Mouse (Mus musculus): ENCODE measurements at regions not wholly inside any gene's neighbourhood (a gene's known extent, or its start where the extent isn't known, plus 50 kb on each side); places are given as distances from the start of the nearest gene placed in this dataset.
A peak's percentile ranks its signal among the peaks of the same experiment; 100 is the strongest.
"Not testable (repeated sequence)": the region's sequence is repeated elsewhere in the genome, so short reads cannot be mapped to it uniquely, and the experiment has no call there.

DNA sequence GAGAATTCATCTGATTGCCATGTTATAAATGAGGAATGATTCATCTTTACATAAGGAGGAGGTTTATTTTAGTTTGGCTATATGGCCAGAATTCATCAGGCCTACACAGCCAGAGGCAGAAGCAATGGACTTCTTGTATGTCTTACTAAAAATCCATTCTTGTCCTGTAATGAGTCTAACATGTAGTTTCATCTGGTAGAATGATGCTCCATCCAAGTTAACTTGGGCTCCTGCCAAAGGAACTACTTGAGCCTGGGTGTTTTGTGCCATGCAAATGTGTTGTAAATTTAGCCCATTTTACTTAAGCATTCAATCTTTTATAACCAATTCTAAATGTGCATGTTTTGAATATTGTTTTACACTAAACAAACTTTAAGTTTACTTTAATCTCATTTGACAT is 462.9 kb upstream of the Pom121l12 start:
- H3K9ac ChIP-seq = no peak overlapping the region
- H3K27ac ChIP-seq = no peak overlapping the region
- H3K27me3 ChIP-seq (ENCODE audit: control insufficient read depth, insufficient read depth, low read length) = no peaks in the 10 kb centered on the region
- ATAC-seq (ENCODE audit: low FRiP score) = no peak
- H3K9me3 ChIP-seq (ENCODE audit: control insufficient read depth, low read length) = no peaks in the 10 kb centered on the region
- H3K4me1 ChIP-seq (replicated peaks; ENCODE audit: control insufficient read depth, insufficient read depth, low read length) = no peaks in the 10 kb centered on the region
- DNase-seq (ENCODE audit: low spot score) = no peak
- H3K36me3 ChIP-seq (replicated peaks; ENCODE audit: control insufficient read depth, insufficient read depth) = no peaks in the 10 kb centered on the region
- H3K4me3 ChIP-seq (replicated peaks; ENCODE audit: low read length) = no peak overlapping the region
- no peak overlapping the region for H3K4me2 ChIP-seq (replicated peaks)

DNA sequence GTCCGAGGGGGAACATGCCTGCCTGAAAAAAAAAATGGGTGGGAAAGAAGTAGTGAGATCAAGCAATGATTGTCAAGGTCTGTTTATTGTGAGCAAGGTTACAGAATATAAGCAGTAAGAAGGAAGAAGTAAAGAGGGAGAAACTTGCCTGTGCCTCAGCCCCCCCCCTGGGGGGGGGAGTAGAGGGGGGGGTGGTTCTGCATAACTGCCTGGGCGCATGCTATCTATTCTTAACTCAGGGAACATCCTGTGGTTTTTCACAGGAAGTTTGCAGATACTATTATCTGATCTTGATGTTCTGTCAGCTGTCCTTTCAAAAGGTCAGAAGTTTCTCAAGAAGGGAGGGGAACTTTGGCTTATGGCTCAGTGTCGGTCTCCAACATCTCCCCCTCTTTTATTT is 456.7 kb upstream of the Pom121l12 start:
- not testable (repeated sequence) for H3K27ac ChIP-seq; ATAC-seq (ENCODE audit: low FRiP score); H3K27me3 ChIP-seq (ENCODE audit: control insufficient read depth, insufficient read depth, low read length); H3K4me2 ChIP-seq (replicated peaks); H3K4me3 ChIP-seq (replicated peaks; ENCODE audit: low read length); H3K36me3 ChIP-seq (replicated peaks; ENCODE audit: control insufficient read depth, insufficient read depth); H3K9me3 ChIP-seq (ENCODE audit: control insufficient read depth, low read length); DNase-seq (ENCODE audit: low spot score); H3K4me1 ChIP-seq (replicated peaks; ENCODE audit: control insufficient read depth, insufficient read depth, low read length); H3K9ac ChIP-seq
- 82% methylated on average over 3 of the region's 3 CpGs for WGBS

DNA sequence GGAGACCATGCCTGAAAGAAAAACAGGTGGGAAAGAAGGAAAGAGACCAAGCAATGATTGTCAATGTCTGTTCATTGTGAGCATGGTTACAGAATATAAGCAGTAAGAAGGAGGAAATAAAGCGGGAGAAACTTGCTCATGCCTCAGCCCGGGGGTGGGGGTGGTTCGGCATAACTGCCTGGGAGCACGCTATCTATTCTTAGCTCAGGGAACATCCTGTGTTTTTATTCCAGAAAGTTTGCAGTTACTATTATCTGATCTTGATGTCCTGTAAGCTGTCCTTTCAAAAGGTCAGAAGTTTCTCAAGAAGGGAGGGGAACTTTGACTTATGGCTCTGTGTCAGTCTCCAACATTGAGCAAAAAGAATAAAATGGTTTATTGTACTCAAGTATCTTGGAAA is 451.4 kb upstream of the Pom121l12 start:
- DNase-seq (ENCODE audit: low spot score) = no peak

DNA sequence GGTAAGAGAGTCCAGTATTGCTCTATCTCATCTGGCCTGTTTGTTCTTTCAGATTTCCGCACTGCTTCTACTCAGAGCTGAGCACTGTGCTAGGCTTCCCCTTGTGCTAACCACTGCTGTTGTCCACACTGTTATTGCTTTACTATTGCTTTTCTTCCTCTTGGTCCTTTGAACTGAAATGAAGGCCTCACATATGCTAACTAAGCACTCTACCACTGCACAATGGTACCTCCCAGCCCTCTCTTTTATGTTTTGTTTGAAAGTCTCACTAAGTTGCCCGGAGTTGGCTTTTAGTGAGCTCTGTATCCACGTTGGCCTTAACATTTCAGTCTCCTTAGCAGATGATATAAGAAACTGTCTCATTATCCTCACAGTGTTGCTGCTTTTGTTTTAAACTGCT is 439.7 kb upstream of the Pom121l12 start:
- no peak overlapping the region for H3K4me3 ChIP-seq (replicated peaks; ENCODE audit: low read length)
- H3K27me3 ChIP-seq (ENCODE audit: control insufficient read depth, insufficient read depth, low read length) = no peaks in the 10 kb centered on the region
- 23% methylated on average over 3 of the region's 3 CpGs for WGBS
- H3K9ac ChIP-seq = no peak overlapping the region
- H3K27ac ChIP-seq = no peak overlapping the region
- no peaks in the 10 kb centered on the region for H3K4me1 ChIP-seq (replicated peaks; ENCODE audit: control insufficient read depth, insufficient read depth, low read length)
- DNase-seq (ENCODE audit: low spot score) = no peak
- no peak overlapping the region for H3K4me2 ChIP-seq (replicated peaks)
- ATAC-seq (ENCODE audit: low FRiP score) = no peak
- H3K36me3 ChIP-seq (replicated peaks; ENCODE audit: control insufficient read depth, insufficient read depth) = no peaks in the 10 kb centered on the region
- H3K9me3 ChIP-seq (ENCODE audit: control insufficient read depth, low read length) = no peaks in the 10 kb centered on the region

More for the DNA sequence above, 451.4 kb upstream of the Pom121l12 start:
- no peaks in the 10 kb centered on the region for H3K36me3 ChIP-seq (replicated peaks; ENCODE audit: control insufficient read depth, insufficient read depth)
- ATAC-seq (ENCODE audit: low FRiP score) = no peak
- no peak overlapping the region for H3K4me3 ChIP-seq (replicated peaks; ENCODE audit: low read length)
- no peak overlapping the region for H3K27ac ChIP-seq
- no peak overlapping the region for H3K9ac ChIP-seq
- H3K9me3 ChIP-seq (ENCODE audit: control insufficient read depth, low read length) = no peaks in the 10 kb centered on the region
- no peak overlapping the region for H3K4me2 ChIP-seq (replicated peaks)
- no peaks in the 10 kb centered on the region for H3K27me3 ChIP-seq (ENCODE audit: control insufficient read depth, insufficient read depth, low read length)
- 93% methylated on average over 4 of the region's 4 CpGs for WGBS
- H3K4me1 ChIP-seq (replicated peaks; ENCODE audit: control insufficient read depth, insufficient read depth, low read length) = no peaks in the 10 kb centered on the region

DNA sequence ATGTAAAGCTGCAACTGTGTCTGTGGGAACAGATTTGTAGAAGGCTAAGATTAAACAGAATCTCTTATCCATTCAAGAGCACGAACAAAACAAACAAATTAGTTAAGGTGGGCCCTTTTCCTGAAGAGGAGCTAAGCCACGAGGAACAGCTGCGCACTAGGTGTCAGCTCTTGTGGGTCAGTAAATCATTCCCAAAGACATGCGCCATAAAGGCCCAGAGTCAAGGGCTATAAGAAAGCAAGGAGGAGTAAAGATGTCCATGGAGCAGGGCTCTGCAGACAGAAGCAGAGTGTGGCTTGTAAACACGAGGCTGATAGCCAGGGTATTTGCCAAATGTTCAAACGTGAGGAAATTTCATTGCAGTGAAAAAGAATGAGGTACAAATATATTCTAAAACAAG is 429.6 kb upstream of the Pom121l12 start:
- 63% methylated on average over 6 of the region's 6 CpGs for WGBS
- H3K4me2 ChIP-seq (replicated peaks) = no peak overlapping the region
- no peak for ATAC-seq (ENCODE audit: low FRiP score)

DNA sequence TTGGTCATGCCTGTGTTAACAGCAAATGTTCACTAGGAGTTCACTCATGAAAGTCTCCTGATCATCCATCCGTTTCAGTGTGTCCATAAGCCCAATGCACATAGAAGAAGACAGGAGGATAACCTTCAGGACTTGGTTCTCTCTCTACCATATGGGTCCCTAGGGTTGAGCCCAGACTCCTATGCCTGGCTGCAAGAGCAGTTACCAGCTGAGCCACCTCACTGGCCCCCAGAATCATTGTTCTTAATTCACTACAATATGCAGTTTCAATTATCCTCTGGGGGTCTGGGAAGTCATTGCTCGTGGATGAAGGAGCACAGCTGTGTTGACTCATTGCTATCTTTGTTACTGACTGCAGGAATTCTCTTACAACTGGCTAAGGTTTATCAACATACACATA is 424.5 kb upstream of the Pom121l12 start:
- no peak for DNase-seq (ENCODE audit: low spot score)
- Histone ChIP-seq H3K4me2 (replicated peaks) (no peak overlapping the region), H3K9me3 (ENCODE audit: control insufficient read depth, low read length) (no peaks in the 10 kb centered on the region), H3K36me3 (replicated peaks; ENCODE audit: control insufficient read depth, insufficient read depth) (no peaks in the 10 kb centered on the region), H3K27me3 (ENCODE audit: control insufficient read depth, insufficient read depth, low read length) (no peaks in the 10 kb centered on the region), H3K27ac (no peak overlapping the region), H3K9ac (no peak overlapping the region), H3K4me3 (replicated peaks; ENCODE audit: low read length) (no peak overlapping the region), H3K4me1 (replicated peaks; ENCODE audit: control insufficient read depth, insufficient read depth, low read length) (no peaks in the 10 kb centered on the region)
- 54% methylated on average over 2 of the region's 2 CpGs for WGBS
- ATAC-seq (ENCODE audit: low FRiP score) = no peak

More for the DNA sequence above, 429.6 kb upstream of the Pom121l12 start:
- no peak overlapping the region for H3K4me3 ChIP-seq (replicated peaks; ENCODE audit: low read length)
- H3K36me3 ChIP-seq (replicated peaks; ENCODE audit: control insufficient read depth, insufficient read depth) = no peaks in the 10 kb centered on the region
- no peak overlapping the region for H3K9ac ChIP-seq
- H3K4me1 ChIP-seq (replicated peaks; ENCODE audit: control insufficient read depth, insufficient read depth, low read length) = no peaks in the 10 kb centered on the region
- no peaks in the 10 kb centered on the region for H3K9me3 ChIP-seq (ENCODE audit: control insufficient read depth, low read length)
- no peak for DNase-seq (ENCODE audit: low spot score)
- H3K27ac ChIP-seq = no peak overlapping the region
- no peaks in the 10 kb centered on the region for H3K27me3 ChIP-seq (ENCODE audit: control insufficient read depth, insufficient read depth, low read length)

DNA sequence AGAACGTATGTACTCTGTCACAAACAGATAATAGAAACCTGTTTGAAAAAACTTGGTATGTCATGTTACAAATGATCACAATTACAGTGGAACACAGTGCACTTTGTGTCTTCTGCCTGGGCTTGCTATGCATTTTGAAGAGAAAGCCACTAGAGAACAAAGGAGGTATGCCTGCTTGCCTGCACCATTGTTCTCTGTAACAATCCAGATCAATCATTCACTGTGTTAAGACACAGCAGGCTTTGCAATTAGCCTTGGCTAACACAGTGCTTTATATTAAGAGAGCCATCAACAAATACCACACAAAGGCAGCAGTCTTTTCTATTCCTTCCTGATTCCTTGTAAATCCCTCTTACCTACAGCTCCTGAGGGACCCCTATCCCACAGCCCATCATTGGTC is 417.1 kb upstream of the Pom121l12 start:
- H3K9ac ChIP-seq = no peak overlapping the region
- no peaks in the 10 kb centered on the region for H3K27me3 ChIP-seq (ENCODE audit: control insufficient read depth, insufficient read depth, low read length)
- peak; percentile 29 for DNase-seq (ENCODE audit: low spot score)
- H3K36me3 ChIP-seq (replicated peaks; ENCODE audit: control insufficient read depth, insufficient read depth) = no peaks in the 10 kb centered on the region
- H3K4me2 ChIP-seq (replicated peaks) = no peak overlapping the region
- H3K4me3 ChIP-seq (replicated peaks; ENCODE audit: low read length) = no peak overlapping the region
- 10% methylated on average over 1 of the region's 1 CpGs for WGBS
- H3K27ac ChIP-seq = peak overlapping the region; percentile 71; the same call in 1 of the 2 replicates
- no peaks in the 10 kb centered on the region for H3K9me3 ChIP-seq (ENCODE audit: control insufficient read depth, low read length)
- ATAC-seq (ENCODE audit: low FRiP score) = peak; percentile 86
- H3K4me1 ChIP-seq (replicated peaks; ENCODE audit: control insufficient read depth, insufficient read depth, low read length) = peaks cover 8% of the 10 kb centered on the region; the same call in 1 of the 2 replicates

DNA sequence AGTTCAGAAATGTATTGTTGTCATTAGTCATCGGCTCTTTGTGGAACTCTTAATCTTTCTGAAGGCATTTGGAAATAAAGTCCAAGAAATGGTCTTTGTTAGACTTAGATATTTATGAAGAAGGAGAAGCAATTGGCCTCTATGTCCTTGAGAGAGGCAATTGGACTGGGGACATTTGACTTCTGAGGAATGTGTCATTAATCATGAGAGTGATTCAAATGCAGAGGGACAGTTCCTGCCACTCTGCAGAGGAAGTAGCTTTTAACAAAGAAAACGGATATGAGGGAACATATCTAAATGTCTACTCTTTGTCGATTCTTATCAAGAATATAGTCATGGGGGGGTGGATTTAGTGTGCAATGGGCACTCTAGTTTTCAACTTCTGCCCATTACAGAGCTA is 416.6 kb upstream of the Pom121l12 start:
- H3K27ac ChIP-seq = peak overlapping the region; percentile 71; the same call in 1 of the 2 replicates
- no peak overlapping the region for H3K9ac ChIP-seq
- H3K9me3 ChIP-seq (ENCODE audit: control insufficient read depth, low read length) = no peaks in the 10 kb centered on the region
- H3K36me3 ChIP-seq (replicated peaks; ENCODE audit: control insufficient read depth, insufficient read depth) = no peaks in the 10 kb centered on the region
- DNase-seq (ENCODE audit: low spot score) (peak; percentile 26), ATAC-seq (ENCODE audit: low FRiP score) (0 out of 2 replicates have a peak, but pooled peaks have one; percentile 22)
- H3K4me1 ChIP-seq (replicated peaks; ENCODE audit: control insufficient read depth, insufficient read depth, low read length) = peaks cover 8% of the 10 kb centered on the region; the same call in 1 of the 2 replicates
- no peaks in the 10 kb centered on the region for H3K27me3 ChIP-seq (ENCODE audit: control insufficient read depth, insufficient read depth, low read length)
- no peak overlapping the region for H3K4me2 ChIP-seq (replicated peaks)
- 13% methylated on average over 3 of the region's 3 CpGs for WGBS
- H3K4me3 ChIP-seq (replicated peaks; ENCODE audit: low read length) = no peak overlapping the region

DNA sequence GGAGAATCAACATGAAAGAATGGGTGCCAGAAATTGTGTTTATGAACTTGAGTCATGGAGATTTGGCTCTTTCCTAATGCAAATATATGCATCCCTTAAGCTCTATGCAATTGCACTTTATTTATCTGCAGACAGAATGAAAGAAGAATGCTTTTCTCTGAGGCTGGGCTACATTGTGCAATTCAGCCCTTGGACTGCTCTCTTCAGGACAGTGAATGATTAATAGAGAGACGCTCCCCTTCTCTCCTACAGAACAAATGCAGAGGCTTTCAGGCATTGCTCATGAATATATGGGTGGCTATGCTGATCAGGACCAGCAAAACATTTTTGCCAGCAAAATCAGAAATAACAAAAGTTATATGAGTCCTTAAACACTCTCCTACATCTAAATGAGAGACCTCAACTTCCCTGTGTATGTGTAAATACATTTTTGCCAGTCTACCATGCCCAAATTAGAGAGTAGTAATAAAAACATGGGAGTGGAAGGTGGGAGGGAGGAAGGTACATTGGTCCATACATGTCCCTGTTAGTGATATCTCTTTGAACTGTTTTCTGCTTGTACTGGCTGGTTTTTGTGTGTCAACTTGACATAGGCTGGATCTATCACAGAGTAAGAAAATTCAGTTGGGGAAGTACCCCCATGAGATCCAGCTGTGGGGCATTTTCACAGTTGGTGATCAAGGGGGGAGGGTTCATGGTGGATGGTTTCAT is 415.7 kb upstream of the Pom121l12 start:
- WGBS = 11% methylated on average over 1 of the region's 1 CpGs
- Histone ChIP-seq H3K4me3 (replicated peaks; ENCODE audit: low read length) (no peak overlapping the region), H3K27me3 (ENCODE audit: control insufficient read depth, insufficient read depth, low read length) (no peaks in the 10 kb centered on the region), H3K4me1 (replicated peaks; ENCODE audit: control insufficient read depth, insufficient read depth, low read length) (peaks cover 8% of the 10 kb centered on the region; the same call in 1 of the 2 replicates), H3K36me3 (replicated peaks; ENCODE audit: control insufficient read depth, insufficient read depth) (no peaks in the 10 kb centered on the region), H3K9ac (no peak overlapping the region), H3K27ac (no peak overlapping the region; the same call in 1 of the 2 replicates), H3K4me2 (replicated peaks) (no peak overlapping the region), H3K9me3 (ENCODE audit: control insufficient read depth, low read length) (no peaks in the 10 kb centered on the region)
- DNase-seq (ENCODE audit: low spot score) (no peak), ATAC-seq (ENCODE audit: low FRiP score) (no peak)

DNA sequence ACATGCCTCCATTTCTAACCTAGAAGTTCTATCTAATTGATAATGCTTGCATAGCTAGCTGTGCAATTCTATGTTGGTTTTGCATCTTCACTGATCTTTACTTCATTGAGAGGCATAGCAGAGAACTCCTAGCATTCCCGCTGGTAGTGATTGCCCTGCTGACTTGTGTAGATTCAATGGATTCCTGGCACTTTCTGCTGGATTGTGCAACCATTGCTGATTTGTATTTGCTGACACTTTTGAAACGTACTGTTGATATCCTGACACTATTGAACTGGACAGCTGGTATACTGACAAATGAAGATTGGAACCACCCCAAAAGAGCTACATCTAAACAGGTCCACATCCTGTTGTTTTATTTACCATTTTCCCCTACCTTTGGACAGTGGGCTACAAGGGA is 404.0 kb upstream of the Pom121l12 start:
- no peaks in the 10 kb centered on the region for H3K27me3 ChIP-seq (ENCODE audit: control insufficient read depth, insufficient read depth, low read length)

More for the DNA sequence above, 404.0 kb upstream of the Pom121l12 start:
- no peak overlapping the region for H3K4me2 ChIP-seq (replicated peaks)
- no peaks in the 10 kb centered on the region for H3K4me1 ChIP-seq (replicated peaks; ENCODE audit: control insufficient read depth, insufficient read depth, low read length)
- DNase-seq (ENCODE audit: low spot score) (no peak), ATAC-seq (ENCODE audit: low FRiP score) (no peak)
- no peaks in the 10 kb centered on the region for H3K9me3 ChIP-seq (ENCODE audit: control insufficient read depth, low read length)
- no peak overlapping the region for H3K27ac ChIP-seq
- no peak overlapping the region for H3K9ac ChIP-seq
- no peaks in the 10 kb centered on the region for H3K36me3 ChIP-seq (replicated peaks; ENCODE audit: control insufficient read depth, insufficient read depth)
- H3K4me3 ChIP-seq (replicated peaks; ENCODE audit: low read length) = no peak overlapping the region
- WGBS = 87% methylated on average over 2 of the region's 2 CpGs

All from hindbrain, embryonic 14.5 days (tissue).